Mouse (Mus musculus): ENCODE results near the gene Tmprss11c. TPM values are rescaled to one million over a fixed set of nuclear protein-coding genes. Genes with fewer than 3 reads are reported as not detected.
A peak's percentile ranks its signal among the peaks of the same experiment; 100 is the strongest.
"Not testable (repeated sequence)": the region's sequence is repeated elsewhere in the genome, so short reads cannot be mapped to it uniquely, and the experiment has no call there.

Tmprss11c gene
- polyA plus RNA-seq (2015; fragmentation: Nextera tagmentation; extraction: Ambion mirVana) = not detected in 2 replicates

DNA sequence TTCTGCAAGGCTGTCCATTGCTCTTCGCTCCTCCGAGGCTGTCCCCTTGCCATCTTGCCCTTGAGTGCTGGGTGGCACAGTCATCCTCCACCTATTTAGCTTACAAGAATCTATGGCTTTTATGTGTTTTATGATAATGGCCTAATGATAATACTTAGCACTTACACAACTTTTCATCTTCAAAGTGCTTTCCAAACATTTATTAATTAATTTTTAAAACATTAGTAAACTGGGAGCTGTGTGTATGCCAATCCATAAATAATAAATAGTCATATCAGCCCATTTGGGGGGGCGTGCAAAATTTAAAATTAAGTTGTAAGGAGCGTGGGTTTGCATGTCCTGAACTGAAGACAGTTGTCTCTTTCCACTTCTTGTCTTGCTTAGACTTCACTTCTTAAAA is at the start of gene Tmprss11c:
Gene Tmprss11c (minus strand): TSS at position 101 of the 400 bp plus-strand sequence.
- 78% methylated on average over 4 of the region's 4 CpGs for WGBS
- ATAC-seq (ENCODE audit: insufficient read depth, low FRiP score, low read depth) = no peak

DNA sequence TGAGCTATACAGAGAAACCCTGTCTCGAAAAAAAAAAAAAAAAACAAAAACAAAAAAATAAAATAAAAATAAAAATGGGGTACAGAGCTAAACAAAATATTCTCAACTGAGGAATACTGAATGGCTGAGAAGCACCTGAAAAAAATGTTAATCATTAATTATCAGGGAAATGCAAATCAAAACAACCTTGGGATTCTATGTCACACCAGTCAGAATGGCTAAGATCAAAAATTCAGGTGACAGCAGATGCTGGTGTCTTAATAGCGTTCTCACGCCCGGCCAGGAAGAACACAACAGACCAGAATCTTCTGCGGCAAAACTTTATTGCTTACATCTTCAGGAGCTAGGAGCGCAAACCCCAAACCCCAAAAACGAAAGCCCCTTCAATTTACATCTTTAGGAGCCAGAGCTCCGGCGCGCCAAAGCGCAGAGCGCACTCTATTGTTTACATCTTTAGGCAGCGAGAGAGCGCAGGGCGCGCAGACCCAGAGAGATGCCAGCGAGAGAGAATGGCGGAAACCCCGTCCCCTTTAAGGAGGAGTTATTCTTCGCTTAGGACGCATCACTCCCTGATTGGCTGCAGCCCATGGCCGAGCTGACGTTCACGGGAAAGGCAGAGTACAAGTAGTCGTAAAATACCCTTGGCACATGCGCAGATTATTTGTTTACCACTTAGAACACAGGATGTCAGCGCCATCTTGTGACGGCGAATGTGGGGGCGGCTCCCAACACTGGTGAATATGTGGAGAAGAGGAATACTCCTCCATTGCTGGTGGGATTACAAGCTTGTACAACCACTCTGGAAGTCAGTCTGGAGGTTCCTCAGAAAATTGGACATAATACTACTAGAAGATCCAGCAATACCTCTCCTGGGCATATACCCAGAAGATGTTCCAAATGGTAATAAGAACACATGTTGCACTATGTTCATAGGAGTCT is 29.2 kb upstream of the Tmprss11c start:
- ATAC-seq (ENCODE audit: insufficient read depth, low FRiP score, low read depth); H3K27me3 ChIP-seq (replicated peaks); H3K9me3 ChIP-seq; H3K9ac ChIP-seq; H3K4me1 ChIP-seq; H3K27ac ChIP-seq; H3K36me3 ChIP-seq: not testable (repeated sequence)
- Histone ChIP-seq H3K4me3 (replicated peaks) (peak overlapping the region; percentile 29), H3K4me2 (peak overlapping the region; percentile 40)
- 45% methylated on average over 28 of the region's 30 CpGs for WGBS

More for the DNA sequence above, at the start of gene Tmprss11c:
- H3K4me3 ChIP-seq (replicated peaks) = no peak within 1 kb of the TSS
- H3K27ac ChIP-seq = no peak within 1 kb of the TSS
- no peaks in the 10 kb centered on the region for H3K9me3 ChIP-seq
- no peak within 1 kb of the TSS for H3K4me2 ChIP-seq
- H3K27me3 ChIP-seq (replicated peaks) = no peaks in the 10 kb centered on the region
- H3K4me1 ChIP-seq = no peaks in the 10 kb centered on the region
- no peak within 1 kb of the TSS for H3K9ac ChIP-seq
- no peaks in the 10 kb centered on the region for H3K36me3 ChIP-seq

DNA sequence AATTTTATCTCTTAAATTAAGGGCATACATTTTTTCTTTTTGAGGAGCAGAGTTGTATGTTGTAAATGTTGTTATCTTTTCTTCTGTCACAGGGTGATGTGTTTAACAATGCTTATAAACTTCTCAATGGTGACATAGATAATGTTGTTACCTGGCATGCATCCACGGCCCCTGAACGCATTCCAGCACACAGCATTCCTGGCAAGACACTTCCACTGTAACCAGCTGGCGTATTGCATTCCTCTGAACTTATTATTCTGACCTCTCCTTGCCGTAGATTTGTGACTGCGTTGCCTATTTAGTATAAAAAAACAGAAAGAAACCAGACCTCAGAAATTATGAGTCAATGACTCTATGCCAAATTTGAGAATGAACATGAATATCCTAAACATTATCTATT is 17.0 kb upstream of the Tmprss11c start:
- Histone ChIP-seq H3K27me3 (replicated peaks) (no peaks in the 10 kb centered on the region), H3K4me3 (replicated peaks) (no peak overlapping the region), H3K4me1 (no peaks in the 10 kb centered on the region), H3K9ac (no peak overlapping the region), H3K9me3 (no peaks in the 10 kb centered on the region), H3K4me2 (no peak overlapping the region), H3K36me3 (no peaks in the 10 kb centered on the region), H3K27ac (no peak overlapping the region)
- ATAC-seq (ENCODE audit: insufficient read depth, low FRiP score, low read depth) = no peak
- 52% methylated on average over 5 of the region's 5 CpGs for WGBS

GRCm38 (mm10) chr5:86303877-86304276 is 14.8 kb upstream of the Tmprss11c start:
- H3K4me1 ChIP-seq = no peaks in the 10 kb centered on the region
- no peaks in the 10 kb centered on the region for H3K9me3 ChIP-seq
- H3K9ac ChIP-seq = no peak overlapping the region
- H3K4me3 ChIP-seq (replicated peaks) = no peak overlapping the region
- H3K27me3 ChIP-seq (replicated peaks) = no peaks in the 10 kb centered on the region
- no peaks in the 10 kb centered on the region for H3K36me3 ChIP-seq
- no peak overlapping the region for H3K27ac ChIP-seq
- WGBS = 82% methylated on average over 8 of the region's 8 CpGs
- H3K4me2 ChIP-seq = no peak overlapping the region
- ATAC-seq (ENCODE audit: insufficient read depth, low FRiP score, low read depth) = no peak

DNA sequence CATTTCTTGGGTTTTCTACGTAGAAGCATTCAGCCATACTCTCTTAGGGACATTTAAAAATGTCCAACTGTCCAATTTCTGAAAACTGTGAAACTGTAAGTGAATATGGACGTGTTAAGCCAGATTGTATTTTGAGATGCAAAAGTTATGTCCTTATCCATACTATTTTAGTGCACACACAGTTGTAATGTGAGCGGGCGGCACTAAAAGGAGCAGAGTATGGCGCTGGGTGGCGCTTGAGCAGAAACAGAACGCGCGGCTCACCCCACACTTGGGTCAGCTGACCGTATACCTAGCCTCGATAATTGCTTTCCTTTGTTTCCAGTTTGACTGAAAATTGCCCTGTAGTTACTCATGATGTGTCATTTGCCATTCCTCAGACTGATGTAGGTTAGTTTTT is 42.5 kb downstream of the Tmprss11c start:
- ATAC-seq (ENCODE audit: insufficient read depth, low FRiP score, low read depth) = no peak
- WGBS = 87% methylated on average over 11 of the region's 11 CpGs

DNA sequence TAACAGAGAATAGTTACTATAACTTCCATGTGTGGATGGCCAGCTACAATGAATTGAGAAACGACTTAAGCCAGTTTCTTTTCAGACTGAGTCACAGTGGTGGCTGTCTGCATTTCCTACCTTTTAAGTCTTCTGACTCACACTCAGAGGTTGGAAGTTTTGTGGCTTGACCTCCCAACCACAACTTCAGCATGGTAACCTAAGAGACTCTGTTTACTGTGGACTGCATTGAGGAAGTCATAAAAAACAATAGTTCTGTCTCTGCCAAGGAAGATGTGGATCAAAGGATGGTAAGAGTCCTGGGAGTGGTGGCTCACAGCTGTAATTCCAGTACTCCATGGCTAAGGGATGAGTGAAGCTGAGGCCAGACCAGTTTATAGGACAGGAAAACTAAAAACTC is 44.2 kb downstream of the Tmprss11c start:
- Histone ChIP-seq H3K4me2 (no peak overlapping the region), H3K9ac (no peak overlapping the region), H3K36me3 (no peaks in the 10 kb centered on the region), H3K4me1 (no peaks in the 10 kb centered on the region), H3K9me3 (no peaks in the 10 kb centered on the region), H3K4me3 (replicated peaks) (no peak overlapping the region), H3K27me3 (replicated peaks) (no peaks in the 10 kb centered on the region), H3K27ac (no peak overlapping the region)
- no peak for ATAC-seq (ENCODE audit: insufficient read depth, low FRiP score, low read depth)
- WGBS = 50% methylated on average over 1 of the region's 1 CpGs

More for the DNA sequence above, 42.5 kb downstream of the Tmprss11c start:
- Histone ChIP-seq H3K4me3 (replicated peaks) (no peak overlapping the region), H3K36me3 (no peaks in the 10 kb centered on the region), H3K4me2 (no peak overlapping the region), H3K4me1 (no peaks in the 10 kb centered on the region), H3K9me3 (no peaks in the 10 kb centered on the region), H3K27me3 (replicated peaks) (no peaks in the 10 kb centered on the region), H3K9ac (no peak overlapping the region), H3K27ac (no peak overlapping the region)

DNA sequence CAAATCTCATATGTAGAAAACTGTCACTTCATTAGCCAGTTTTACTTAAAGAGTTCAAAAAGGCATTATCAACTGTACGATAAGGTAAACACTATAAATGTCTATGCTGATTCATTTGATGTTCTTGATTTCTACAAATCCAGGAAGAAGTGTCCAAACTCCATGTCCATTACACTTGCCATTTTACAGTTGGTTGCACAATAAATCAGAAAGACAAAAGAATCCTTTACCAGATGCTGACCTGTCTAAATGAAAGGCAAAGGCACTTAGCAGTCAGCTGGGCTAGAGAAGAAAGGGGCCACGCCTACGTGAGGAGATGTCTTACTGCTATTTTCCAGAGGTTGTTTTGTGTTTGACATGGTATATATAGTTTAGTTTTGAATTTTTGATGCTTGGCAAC is 44.8 kb downstream of the Tmprss11c start:
- WGBS = 80% methylated on average over 3 of the region's 3 CpGs
- Histone ChIP-seq H3K4me2 (no peak overlapping the region), H3K27ac (no peak overlapping the region), H3K36me3 (no peaks in the 10 kb centered on the region), H3K27me3 (replicated peaks) (no peaks in the 10 kb centered on the region), H3K9me3 (no peaks in the 10 kb centered on the region), H3K9ac (no peak overlapping the region), H3K4me1 (no peaks in the 10 kb centered on the region), H3K4me3 (replicated peaks) (no peak overlapping the region)
- no peak for ATAC-seq (ENCODE audit: insufficient read depth, low FRiP score, low read depth)

GRCm38 (mm10) chr5:86227156-86227853 is 61.8 kb downstream of the Tmprss11c start:
- Histone ChIP-seq H3K27ac (no peak overlapping the region), H3K36me3 (no peaks in the 10 kb centered on the region), H3K4me1 (no peaks in the 10 kb centered on the region), H3K4me2 (no peak overlapping the region), H3K4me3 (replicated peaks) (no peak overlapping the region), H3K9me3 (no peaks in the 10 kb centered on the region), H3K9ac (no peak overlapping the region), H3K27me3 (replicated peaks) (no peaks in the 10 kb centered on the region)
- 74% methylated on average over 5 of the region's 5 CpGs for WGBS
- no peak for ATAC-seq (ENCODE audit: insufficient read depth, low FRiP score, low read depth)

DNA sequence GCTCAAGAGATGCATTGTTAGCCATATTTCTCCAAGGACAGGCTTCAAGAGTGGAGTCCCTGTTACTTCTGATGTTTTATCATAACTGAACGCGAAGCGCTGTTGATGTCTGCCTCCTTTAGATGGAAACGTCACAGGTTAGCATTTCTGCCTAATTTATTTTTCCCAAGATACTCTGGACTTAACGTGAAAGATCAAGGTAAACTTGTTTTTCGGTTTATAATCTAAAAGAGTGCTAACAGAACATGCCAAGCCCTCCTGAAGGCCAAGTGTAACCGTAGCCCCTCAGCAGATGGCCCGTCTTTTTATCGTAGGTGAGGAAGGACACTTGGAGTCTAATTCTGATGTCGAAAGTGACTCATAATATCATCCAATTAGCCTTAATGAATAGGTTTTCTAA is 91.3 kb downstream of the Tmprss11c start, which contains the start of gene Gnrhr:
Gene Gnrhr (minus strand): TSS at position 101 of the 400 bp plus-strand sequence.
- Histone ChIP-seq H3K9me3 (no peaks in the 10 kb centered on the region), H3K4me1 (no peaks in the 10 kb centered on the region), H3K9ac (no peak within 1 kb of the TSS), H3K36me3 (no peaks in the 10 kb centered on the region), H3K4me3 (replicated peaks) (no peak within 1 kb of the TSS), H3K27me3 (replicated peaks) (no peaks in the 10 kb centered on the region), H3K27ac (no peak within 1 kb of the TSS), H3K4me2 (no peak within 1 kb of the TSS)
- 87% methylated on average over 10 of the region's 10 CpGs for WGBS
- ATAC-seq (ENCODE audit: insufficient read depth, low FRiP score, low read depth) = no peak

GRCm38 (mm10) chr5:86191356-86191755 is 97.8 kb downstream of the Tmprss11c start:
- Histone ChIP-seq H3K9ac (no peak overlapping the region), H3K27ac (no peak overlapping the region), H3K27me3 (replicated peaks) (no peaks in the 10 kb centered on the region), H3K4me1 (no peaks in the 10 kb centered on the region), H3K4me2 (no peak overlapping the region), H3K4me3 (replicated peaks) (no peak overlapping the region), H3K36me3 (no peaks in the 10 kb centered on the region), H3K9me3 (no peaks in the 10 kb centered on the region)
- WGBS = 18% methylated on average over 4 of the region's 4 CpGs
- no peak for ATAC-seq (ENCODE audit: insufficient read depth, low FRiP score, low read depth)

- no peak for ATAC-seq (ENCODE audit: insufficient read depth, low FRiP score, low read depth)
- no peak overlapping the region for H3K4me3 ChIP-seq (replicated peaks)
- H3K4me1 ChIP-seq = no peaks in the 10 kb centered on the region
- H3K36me3 ChIP-seq = no peaks in the 10 kb centered on the region
- no peak overlapping the region for H3K9ac ChIP-seq
- 22% methylated on average over 5 of the region's 5 CpGs for WGBS
- H3K27ac ChIP-seq = no peak overlapping the region
- no peaks in the 10 kb centered on the region for H3K27me3 ChIP-seq (replicated peaks)
- H3K4me2 ChIP-seq = no peak overlapping the region
- no peaks in the 10 kb centered on the region for H3K9me3 ChIP-seq
Observed at GRCm38 (mm10) chr5:86190770-86191169, 98.3 kb downstream of the Tmprss11c start.

DNA sequence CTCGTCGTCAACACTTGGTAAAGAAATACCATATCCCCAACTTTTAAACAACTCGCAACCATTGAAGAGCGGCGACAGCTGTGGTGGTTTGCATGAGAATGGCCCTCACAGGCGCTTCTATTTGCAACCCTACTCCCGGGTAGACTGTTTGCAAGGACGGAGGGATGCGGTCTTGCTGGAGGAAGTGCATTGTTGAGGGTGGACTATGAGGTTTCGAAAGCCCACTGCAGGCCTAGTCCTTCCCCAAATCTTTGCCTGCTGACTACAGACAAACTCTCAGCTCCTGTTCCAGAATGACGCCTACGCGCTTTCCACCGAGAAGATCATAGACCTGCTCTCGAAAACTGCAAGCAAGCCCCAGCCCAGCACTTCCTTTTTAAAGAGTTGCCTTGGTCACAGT is 98.8 kb downstream of the Tmprss11c start:
- WGBS = 57% methylated on average over 15 of the region's 15 CpGs

More for the DNA sequence above, 98.8 kb downstream of the Tmprss11c start:
- no peak for ATAC-seq (ENCODE audit: insufficient read depth, low FRiP score, low read depth)
- H3K4me3 ChIP-seq (replicated peaks) = no peak overlapping the region
- no peak overlapping the region for H3K27ac ChIP-seq
- H3K4me2 ChIP-seq = no peak overlapping the region
- H3K9me3 ChIP-seq = no peaks in the 10 kb centered on the region
- no peak overlapping the region for H3K9ac ChIP-seq
- H3K36me3 ChIP-seq = no peaks in the 10 kb centered on the region
- H3K4me1 ChIP-seq = no peaks in the 10 kb centered on the region
- no peaks in the 10 kb centered on the region for H3K27me3 ChIP-seq (replicated peaks)
